Mouse (Mus musculus) adrenal gland (tissue): Measurements from ENCODE around the gene Arhgef25.
"Not testable (repeated sequence)": the region's sequence is repeated elsewhere in the genome, so short reads cannot be mapped to it uniquely, and the experiment has no call there.

ENCODE experiments used
- intact Hi-C: fragments of 180-260 bp; cut with DNase I; formaldehyde crosslinking; loops from one replicate; pipeline ENCODE4 v1.15.1; 2025

Arhgef25 gene

GRCm38 (mm10) chr10:127143228-127143627 is 46.7 kb downstream of the Arhgef25 start:
- intact Hi-C loops, result no loop called here

GRCm38 (mm10) chr10:127141500-127141899 is 48.4 kb downstream of the Arhgef25 start:
- intact Hi-C loops, result no loop called here

- intact Hi-C loops, result no loop called here
Observed at GRCm38 (mm10) chr10:127140971-127141370, 48.9 kb downstream of the Arhgef25 start.

GRCm38 (mm10) chr10:127138328-127139141 is 51.3 kb downstream of the Arhgef25 start:
- intact Hi-C loops, result no loop called here

GRCm38 (mm10) chr10:127137896-127138295 is 52.0 kb downstream of the Arhgef25 start:
- intact Hi-C loops, result no loop called here

- intact Hi-C loops, result no loop called here
Observed at GRCm38 (mm10) chr10:127136510-127136909, 53.4 kb downstream of the Arhgef25 start.

GRCm38 (mm10) chr10:127135118-127135836 is 54.6 kb downstream of the Arhgef25 start:
- intact Hi-C loops, result no loop called here

- intact Hi-C loops, result not testable (repeated sequence)
Observed at GRCm38 (mm10) chr10:127134394-127135035, 55.4 kb downstream of the Arhgef25 start.
